ENCODE assay signal across 24 mouse cellular contexts in the genomic region with DNA sequence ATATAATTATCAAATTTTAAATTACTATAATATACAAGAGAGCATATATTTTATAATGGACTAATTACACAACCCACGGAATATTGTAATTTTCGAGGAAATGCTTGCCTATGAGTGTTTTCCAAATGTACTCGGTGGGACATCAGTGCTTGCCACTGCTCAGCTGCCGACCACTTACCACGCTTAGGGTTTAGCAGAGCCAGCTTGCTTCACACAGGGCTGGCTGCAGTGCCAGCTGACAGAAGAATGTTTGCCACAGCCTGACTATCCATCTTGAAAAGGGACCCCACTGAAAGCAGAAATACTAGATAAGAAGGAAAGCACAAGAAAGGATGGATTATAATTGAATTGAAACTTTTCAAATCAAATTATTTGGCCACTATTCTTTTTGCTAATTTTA. TPM values are rescaled to one million over a fixed set of nuclear protein-coding genes. Genes with fewer than 3 reads are reported as not detected.
"Had no signal": no experiment of that assay in that cellular context is flagged by ENCODE, and none has a peak within 500 bp of the region (broad histone marks: within the 10 kb centered on the region; RNA-seq: fewer than 3 reads in every experiment).

No protein-coding gene starts in this region.

- H3K27me3 ChIP-seq: limb, embryonic 13.5 days; liver, embryonic 12.5 days; liver, embryonic 15.5 days; lung, embryonic 15.5 days; megakaryocyte, embryonic 14.5 days; midbrain, embryonic 15.5 days; neural tube, embryonic 12.5 days; neural tube, embryonic 15.5 days had no signal

- H3K4me3 ChIP-seq: layer of hippocampus, adult 2 months; left cerebral cortex, adult 2 months; limb, embryonic 10.5 days; limb, embryonic 13.5 days; liver, embryonic 12.5 days; liver, embryonic 15.5 days; lung, embryonic 15.5 days; megakaryocyte, embryonic 14.5 days; midbrain, embryonic 15.5 days; neural tube, embryonic 12.5 days; neural tube, embryonic 15.5 days had no signal

- H3K4me2 ChIP-seq: limb, embryonic 13.5 days; liver, embryonic 12.5 days; liver, embryonic 15.5 days; lung, embryonic 15.5 days; midbrain, embryonic 11.5 days; midbrain, embryonic 15.5 days; neural tube, embryonic 12.5 days; neural tube, embryonic 15.5 days had no signal

- ATAC-seq: intestine, postnatal 0 days; liver, embryonic 12.5 days; midbrain, embryonic 15.5 days had no signal

- H3K27ac ChIP-seq: kidney, postnatal 0 days; layer of hippocampus, adult 2 months; left cerebral cortex, adult 2 months; limb, embryonic 10.5 days; limb, embryonic 13.5 days; liver, embryonic 12.5 days; liver, embryonic 15.5 days; lung, embryonic 15.5 days; midbrain, embryonic 15.5 days; neural tube, embryonic 12.5 days; neural tube, embryonic 15.5 days had no signal

- H3K9me3 ChIP-seq: limb, embryonic 10.5 days; limb, embryonic 13.5 days; liver, embryonic 12.5 days; liver, embryonic 15.5 days; lung, embryonic 15.5 days; megakaryocyte, embryonic 14.5 days; midbrain, embryonic 15.5 days; neural tube, embryonic 12.5 days; neural tube, embryonic 15.5 days had no signal

- H3K4me1 ChIP-seq: liver, embryonic 12.5 days; liver, embryonic 15.5 days; lung, embryonic 15.5 days; midbrain, embryonic 15.5 days; neural tube, embryonic 12.5 days had no signal

- H3K36me3 ChIP-seq: limb, embryonic 10.5 days; limb, embryonic 13.5 days; liver, embryonic 12.5 days; liver, embryonic 15.5 days; lung, embryonic 15.5 days; midbrain, embryonic 15.5 days; neural tube, embryonic 12.5 days; neural tube, embryonic 15.5 days had no signal

- DNase-seq: kidney, adult 2 months; kidney, postnatal 25 days; layer of hippocampus, adult 9-11 months; liver; lung, adult 18-20 months; lung, postnatal 10 days; lung, postnatal 36 days; thymus, adult 18-20 months; thymus, postnatal 36 days had no signal

- H3K9ac ChIP-seq: limb, embryonic 13.5 days; liver, embryonic 12.5 days; liver, embryonic 15.5 days; lung, embryonic 15.5 days; midbrain, embryonic 15.5 days; neural tube, embryonic 12.5 days; neural tube, embryonic 15.5 days had no signal

RNA-seq across cellular contexts. Expression of gene Armc3, which starts 39.6 kb away (rescaled TPM):
- polyA plus RNA-seq: liver, embryonic 12.5 days; small intestine, adult 2 months had no signal
